Mouse (Mus musculus): ENCODE results near the gene C1galt1.

The C1galt1 gene

GRCm38 (mm10) chr6:7851036-7851435 is 6.4 kb downstream of the C1galt1 start:
- TF ChIP-seq GATA4 (IDR thresholded peaks at IDR 0.05; ENCODE audit: insufficient replicate concordance, low read length) = no peak

GRCm38 (mm10) chr6:7852919-7853318 is 8.3 kb downstream of the C1galt1 start:
- TF ChIP-seq GATA4 (IDR thresholded peaks at IDR 0.05; ENCODE audit: insufficient replicate concordance, low read length) = no peak

GRCm38 (mm10) chr6:7853461-7853860 is 8.8 kb downstream of the C1galt1 start:
- no peak for TF ChIP-seq GATA4 (IDR thresholded peaks at IDR 0.05; ENCODE audit: insufficient replicate concordance, low read length)

DNA sequence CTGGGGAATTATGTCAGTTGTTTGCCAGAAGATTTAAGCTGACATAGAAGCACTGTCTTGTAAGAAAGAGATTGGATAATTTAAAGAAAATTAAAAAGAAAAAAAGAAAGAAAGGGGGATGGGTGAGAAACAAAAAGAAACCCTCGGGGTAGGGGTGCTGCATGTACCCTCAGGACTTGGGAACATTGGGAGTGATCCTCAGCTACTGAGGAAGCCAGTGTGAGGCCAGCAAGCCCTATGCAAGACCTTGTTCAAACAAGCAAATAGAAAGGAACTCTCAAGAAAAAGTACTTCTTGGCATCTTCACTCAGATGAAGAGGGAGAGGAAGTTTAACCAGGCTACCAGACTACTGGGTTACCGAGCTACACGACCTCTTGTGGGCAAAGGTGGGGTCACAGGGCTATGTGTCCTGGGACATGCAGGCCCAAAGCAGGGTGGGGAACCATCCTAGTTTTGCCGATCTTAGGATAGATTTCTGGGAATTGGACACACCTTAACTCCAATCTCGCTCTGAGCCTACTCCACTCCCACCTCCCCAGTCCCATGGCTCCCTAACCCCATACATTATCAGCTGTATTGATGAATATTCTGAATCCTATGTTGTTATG is 12.1 kb downstream of the C1galt1 start:
- no peak for TF ChIP-seq GATA4 (IDR thresholded peaks at IDR 0.05; ENCODE audit: insufficient replicate concordance, low read length)

DNA sequence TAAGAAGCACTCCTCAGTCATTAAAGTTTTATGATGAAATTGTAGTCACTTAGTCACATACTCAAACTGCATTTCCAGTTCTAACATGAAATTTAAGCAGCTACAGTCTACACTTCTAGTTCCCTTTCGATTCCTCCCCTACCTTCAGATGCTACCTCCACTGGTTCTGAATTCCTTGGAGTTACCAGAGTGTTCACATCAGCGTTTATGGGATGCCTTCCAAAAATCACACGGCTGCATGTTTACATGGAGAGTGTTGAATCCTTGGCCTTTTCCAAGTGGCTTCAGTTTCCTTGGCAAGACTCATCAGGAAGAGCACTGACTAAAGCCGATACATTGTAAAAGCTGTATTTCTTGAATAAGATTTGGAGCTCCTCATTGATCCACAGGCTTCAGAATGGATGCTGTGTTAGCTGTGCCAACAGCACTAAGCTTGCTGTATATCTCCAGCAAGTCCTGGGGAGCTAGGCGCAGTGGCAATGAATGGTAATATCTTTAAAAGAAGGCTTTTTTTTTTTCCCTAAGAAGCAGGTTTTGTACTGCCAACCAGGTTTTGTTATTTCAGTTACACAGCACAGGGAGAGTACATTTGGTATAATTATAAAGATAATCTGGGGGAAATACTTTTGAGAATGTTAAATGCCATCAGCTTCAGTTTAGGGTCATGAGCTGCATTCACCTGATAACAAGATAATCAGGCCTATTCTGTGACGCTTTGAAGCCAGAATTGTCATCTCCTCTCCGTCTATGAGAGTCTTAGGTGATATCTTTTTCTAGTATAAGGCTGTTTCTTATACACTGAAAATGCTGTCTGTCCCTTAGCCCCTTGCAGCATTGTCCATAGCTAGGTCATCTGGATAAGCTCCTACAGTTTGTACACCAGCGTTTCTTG is 13.0 kb downstream of the C1galt1 start:
- no peak for TF ChIP-seq GATA4 (IDR thresholded peaks at IDR 0.05; ENCODE audit: insufficient replicate concordance, low read length)

GRCm38 (mm10) chr6:7858586-7858985 is 13.9 kb downstream of the C1galt1 start:
- no peak for TF ChIP-seq GATA4 (IDR thresholded peaks at IDR 0.05; ENCODE audit: insufficient replicate concordance, low read length)

DNA sequence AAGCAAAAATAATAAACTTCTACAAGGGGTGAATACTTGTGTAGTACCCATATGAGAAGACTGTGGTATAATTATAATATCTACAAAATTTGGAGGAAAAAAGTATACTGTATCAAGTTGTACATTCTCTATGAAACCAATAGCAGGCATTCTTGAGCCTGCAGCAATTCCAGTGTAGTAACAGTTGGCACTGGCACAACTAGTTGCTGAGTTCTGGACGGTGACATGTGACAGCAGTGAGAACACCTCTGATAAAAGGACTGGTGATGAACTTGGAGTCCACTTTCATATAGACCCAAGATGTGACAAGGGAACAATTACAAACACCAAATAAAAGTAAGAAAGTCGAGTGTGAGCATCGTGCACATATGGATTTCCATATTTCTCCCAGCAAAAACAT is 14.5 kb downstream of the C1galt1 start:
- no peak for TF ChIP-seq GATA4 (IDR thresholded peaks at IDR 0.05; ENCODE audit: insufficient replicate concordance, low read length)

DNA sequence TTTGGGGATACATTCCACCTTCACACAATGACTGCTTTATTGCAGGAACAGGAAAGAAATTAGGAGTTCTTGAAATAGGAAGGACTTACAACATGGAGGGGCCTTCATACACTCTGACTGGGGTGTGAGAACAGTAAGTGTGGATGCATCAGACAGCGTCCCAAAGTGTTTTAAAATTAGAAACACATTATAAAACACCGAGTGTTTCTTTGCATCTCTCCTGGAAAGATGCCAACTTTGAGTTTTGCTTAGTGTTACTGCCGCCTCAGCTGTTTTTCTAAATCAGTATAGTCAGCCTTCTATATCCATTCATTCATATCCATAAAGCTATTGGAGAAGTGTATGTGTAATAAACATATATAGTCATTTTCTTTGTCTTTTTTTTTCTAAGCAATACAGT is 16.4 kb downstream of the C1galt1 start:
- TF ChIP-seq GATA4 (IDR thresholded peaks at IDR 0.05; ENCODE audit: insufficient replicate concordance, low read length) = no peak

DNA sequence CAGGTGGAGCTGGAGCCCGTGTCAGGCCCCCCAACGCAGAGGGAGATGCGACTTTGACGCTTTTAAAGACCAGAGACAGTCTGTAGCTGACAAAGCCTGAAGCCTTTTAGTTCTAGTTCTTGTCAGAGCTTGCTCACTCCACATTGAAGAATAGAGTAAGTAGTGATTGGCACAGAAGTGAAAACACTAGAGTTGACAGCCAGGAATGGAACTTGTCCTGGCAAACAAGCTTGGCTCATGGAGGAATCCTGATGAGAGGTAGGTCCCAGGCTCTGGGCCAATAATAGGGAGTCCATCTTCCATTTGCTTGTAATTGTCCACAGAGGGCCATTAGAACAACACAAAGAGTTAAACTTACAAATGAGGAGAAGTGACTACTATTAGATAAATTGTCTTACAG is 18.7 kb downstream of the C1galt1 start:
- TF ChIP-seq GATA4 (IDR thresholded peaks at IDR 0.05; ENCODE audit: insufficient replicate concordance, low read length) = no peak

DNA sequence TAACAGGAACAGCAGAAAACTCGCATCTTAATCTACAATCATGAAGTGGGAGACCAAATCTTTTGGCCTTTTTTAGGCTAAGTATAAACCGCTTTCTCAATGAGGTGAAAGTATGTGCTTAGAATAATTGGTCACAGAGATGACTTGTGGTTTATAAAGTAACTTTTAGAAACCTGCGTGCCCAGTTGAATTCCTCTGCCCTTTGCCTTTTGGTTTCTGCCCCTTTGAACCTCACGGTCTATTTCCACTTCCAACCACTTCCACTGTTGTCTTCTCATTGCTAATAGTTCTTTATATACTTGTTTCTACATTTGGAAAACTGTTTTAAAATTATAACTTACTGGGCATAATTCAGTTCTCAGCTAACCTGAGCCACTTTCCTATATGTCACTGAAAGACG is 32.2 kb downstream of the C1galt1 start:
- no peak for TF ChIP-seq GATA4 (IDR thresholded peaks at IDR 0.05; ENCODE audit: insufficient replicate concordance, low read length)

- TF ChIP-seq GATA4 (IDR thresholded peaks at IDR 0.05; ENCODE audit: insufficient replicate concordance, low read length) = no peak
Observed at GRCm38 (mm10) chr6:7881595-7882128, 37.0 kb downstream of the C1galt1 start.

- no peak for TF ChIP-seq GATA4 (IDR thresholded peaks at IDR 0.05; ENCODE audit: insufficient replicate concordance, low read length)
Observed at GRCm38 (mm10) chr6:7882520-7882919, 37.9 kb downstream of the C1galt1 start.

GRCm38 (mm10) chr6:7885994-7886684 is 41.5 kb downstream of the C1galt1 start:
- TF ChIP-seq GATA4 (IDR thresholded peaks at IDR 0.05; ENCODE audit: insufficient replicate concordance, low read length) = no peak

DNA sequence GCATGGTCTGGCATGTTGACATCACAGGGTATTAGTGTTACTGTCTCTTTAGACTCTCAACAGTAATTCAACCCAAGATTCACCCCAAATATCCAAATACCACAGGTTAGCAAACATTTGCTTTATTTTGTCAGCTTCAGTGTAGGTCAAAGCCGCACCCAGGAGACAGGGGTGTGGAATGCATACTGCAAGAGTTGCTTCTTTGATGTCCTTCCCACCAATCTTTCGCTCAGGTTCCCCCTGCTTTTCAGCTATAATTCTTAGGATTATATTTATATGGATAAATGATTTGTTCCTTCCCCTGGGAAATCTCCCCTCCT is 42.0 kb downstream of the C1galt1 start:
- TF ChIP-seq GATA4 (IDR thresholded peaks at IDR 0.05; ENCODE audit: insufficient replicate concordance, low read length) = no peak

DNA sequence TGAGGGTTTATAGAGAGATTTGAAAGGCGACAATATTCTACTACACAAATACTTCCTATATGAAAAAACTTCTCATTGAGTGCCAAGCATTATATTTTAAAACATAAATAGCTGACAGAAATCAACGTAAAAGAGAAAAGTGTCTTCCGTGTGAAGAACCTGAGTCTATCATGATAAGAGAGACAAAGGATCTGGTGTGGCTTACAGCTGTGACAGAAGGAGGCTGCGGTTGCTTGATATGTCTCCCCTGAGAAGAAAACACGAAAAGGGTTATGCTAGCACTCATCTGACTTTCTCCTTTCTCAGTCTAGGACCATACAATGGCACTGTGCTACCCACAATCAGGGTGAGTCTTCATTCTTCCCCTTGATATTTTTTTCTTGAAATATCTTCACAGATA is 51.7 kb downstream of the C1galt1 start:
- TF ChIP-seq GATA4 (IDR thresholded peaks at IDR 0.05; ENCODE audit: insufficient replicate concordance, low read length) = no peak

DNA sequence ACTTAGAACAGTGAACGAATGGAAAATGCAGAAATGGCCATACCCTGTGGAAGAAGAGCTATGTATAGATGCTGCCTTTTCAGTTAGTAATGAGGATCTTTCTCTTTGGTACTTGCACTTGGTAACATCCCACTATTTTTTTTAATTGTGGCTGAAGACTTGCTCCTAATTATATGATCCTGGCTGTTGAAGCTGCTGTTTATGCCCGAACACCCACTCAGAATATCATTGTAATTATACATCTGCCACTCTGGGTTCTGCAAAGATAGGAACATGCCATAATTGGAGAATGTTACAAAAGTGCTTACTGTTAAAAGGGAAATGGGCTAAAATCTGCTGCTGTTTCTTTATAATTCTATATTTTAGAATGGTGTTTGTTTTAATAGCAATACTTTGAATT is 67.4 kb downstream of the C1galt1 start:
- no peak for TF ChIP-seq GATA4 (IDR thresholded peaks at IDR 0.05; ENCODE audit: insufficient replicate concordance, low read length)

Measured in liver, adult (tissue).